Mouse (Mus musculus) CH12.LX (cell line): ENCODE measurements around the gene Nepro. TPM values are rescaled to one million over a fixed set of nuclear protein-coding genes. Genes with fewer than 3 reads are reported as not detected.

Experiments used
- DNase-seq: peaks from one replicate; pipeline ENCODE4 v3.0.0-alpha.2; 2013; ENCODE audit errors: extremely low read depth
- H3K27ac ChIP-seq: 2 replicates; pipeline ENCODE4 v1.5.1; 2012; ENCODE audit warnings: low read depth, mild to moderate bottlenecking, control low read depth, moderate library complexity; ENCODE audit not compliant: insufficient read depth
- H3K27me3 ChIP-seq: replicated peaks from 2 replicates; pipeline ENCODE3; 2012; ENCODE audit warnings: inconsistent platforms
- H3K36me3 ChIP-seq, 2 experiments: replicated peaks in 1 of 2; 2 replicates each; pipeline versions ENCODE3 to v1.6.1; 2012; ENCODE audit warnings: inconsistent platforms in 1 of 2, low read length in 1 of 2, mild to moderate bottlenecking in 1 of 2, mixed read lengths in 1 of 2, moderate library complexity in 1 of 2; ENCODE audit not compliant: control insufficient read depth in 1 of 2, insufficient read depth in 1 of 2
- H3K4me1 ChIP-seq, 2 experiments: 2 replicates each; pipeline ENCODE4 v1.6.1; 2012; ENCODE audit warnings: inconsistent platforms in 1 of 2, moderate library complexity in 1 of 2; ENCODE audit not compliant: insufficient read depth in 2 of 2, control insufficient read depth in 1 of 2
- H3K4me2 ChIP-seq: 2 replicates; pipeline ENCODE4 v1.6.1; 2012; ENCODE audit warnings: low read depth, mild to moderate bottlenecking, control low read depth; ENCODE audit not compliant: poor library complexity, insufficient read depth, severe bottlenecking
- H3K4me3 ChIP-seq, 3 experiments: fragments of 150-350 bp in 1 of 3; sonication (generic) in 1 of 3; replicated peaks in 1 of 3; 2 replicates each; pipeline versions ENCODE3 to v1.5.1; 2011 to 2012; ENCODE audit warnings: low read depth in 2 of 3, low read length in 2 of 3, mild to moderate bottlenecking in 2 of 3, moderate library complexity in 2 of 3, control low read depth in 1 of 3, improper control_type of control experiment in 1 of 3, inconsistent platforms in 1 of 3, mixed read lengths in 1 of 3; ENCODE audit not compliant: poor library complexity in 1 of 3
- H3K79me2 ChIP-seq: replicated peaks from 2 replicates; pipeline ENCODE4 v1.6.1; 2012; ENCODE audit warnings: mild to moderate bottlenecking, moderate library complexity; ENCODE audit not compliant: control insufficient read depth, poor library complexity, insufficient read depth, severe bottlenecking; ENCODE audit errors: extremely low read depth
- H3K9ac ChIP-seq: 2 replicates; pipeline ENCODE4 v1.6.1; 2012; ENCODE audit warnings: low read depth, mild to moderate bottlenecking, control low read depth, moderate library complexity; ENCODE audit not compliant: insufficient read depth
- H3K9me3 ChIP-seq: replicated peaks from 2 replicates; pipeline ENCODE3; 2012; ENCODE audit warnings: low read length, inconsistent platforms, mixed read lengths
- BHLHE40 ChIP-seq: IDR thresholded peaks from 2 replicates; pipeline ENCODE4 v1.6.1; 2011; ENCODE audit warnings: mild to moderate bottlenecking, low read depth, low read length, improper control_type of control experiment
- CHD2 ChIP-seq: IDR thresholded peaks from 2 replicates; pipeline ENCODE4 v1.6.1; 2011; ENCODE audit warnings: low read length, improper control_type of control experiment
- CTCF ChIP-seq, 2 experiments: IDR thresholded peaks in 1 of 2; conservative IDR thresholded peaks in 1 of 2; 2 replicates each; pipeline ENCODE4 v1.5.1; 2011 to 2012; ENCODE audit warnings: low read depth in 2 of 2, low read length in 2 of 2, improper control_type of control experiment in 1 of 2, inconsistent platforms in 1 of 2, mild to moderate bottlenecking in 1 of 2, moderate library complexity in 1 of 2
- ELF1 ChIP-seq: IDR thresholded peaks from 2 replicates; pipeline ENCODE4 v1.6.1; 2014; ENCODE audit warnings: low read depth, mild to moderate bottlenecking, inconsistent platforms, low read length, improper control_type of control experiment
- HCFC1 ChIP-seq: IDR thresholded peaks from 2 replicates; pipeline ENCODE4 v1.6.1; 2012; ENCODE audit warnings: low read depth, mild to moderate bottlenecking, inconsistent platforms, low read length, improper control_type of control experiment
- IRF4 ChIP-seq: IDR thresholded peaks from 2 replicates; pipeline ENCODE4 v1.6.1; 2014; ENCODE audit warnings: low read depth, mild to moderate bottlenecking, inconsistent platforms, low read length, improper control_type of control experiment
- JUN ChIP-seq: IDR thresholded peaks from 2 replicates; pipeline ENCODE4 v1.6.1; 2011; ENCODE audit warnings: low read depth, mild to moderate bottlenecking, low read length, improper control_type of control experiment, moderate library complexity; ENCODE audit not compliant: insufficient read depth
- KAT2A ChIP-seq: IDR thresholded peaks from 2 replicates; pipeline ENCODE4 v1.6.1; 2012; ENCODE audit warnings: low read length, improper control_type of control experiment, inconsistent platforms; ENCODE audit not compliant: insufficient replicate concordance
- MAX ChIP-seq: IDR thresholded peaks from 2 replicates; pipeline ENCODE4 v1.6.1; 2011; ENCODE audit warnings: low read length, improper control_type of control experiment
- MEF2A ChIP-seq: IDR thresholded peaks from 2 replicates; pipeline ENCODE4 v1.6.1; 2014; ENCODE audit warnings: low read depth, mild to moderate bottlenecking, inconsistent platforms, low read length, improper control_type of control experiment, borderline replicate concordance
- MYC ChIP-seq: IDR thresholded peaks from 2 replicates; pipeline ENCODE4 v1.6.1; 2011; ENCODE audit warnings: low read depth, mild to moderate bottlenecking, improper control_type of control experiment, low read length
- NELFE ChIP-seq: IDR thresholded peaks from 2 replicates; pipeline ENCODE4 v1.6.1; 2011; ENCODE audit warnings: low read depth, low read length, improper control_type of control experiment
- NRF1 ChIP-seq: IDR thresholded peaks from 2 replicates; pipeline ENCODE4 v1.6.1; 2014; ENCODE audit warnings: low read depth, mild to moderate bottlenecking, inconsistent platforms, low read length, improper control_type of control experiment, moderate library complexity
- PAX5 ChIP-seq: IDR thresholded peaks from 2 replicates; pipeline ENCODE4 v1.6.1; 2012; ENCODE audit warnings: low read length, inconsistent platforms, mixed read lengths
- POLR2A ChIP-seq: IDR thresholded peaks from 2 replicates; pipeline ENCODE4 v1.6.1; 2011; ENCODE audit warnings: low read depth, mild to moderate bottlenecking, improper control_type of control experiment, low read length
- POLR2AphosphoS2 ChIP-seq: IDR thresholded peaks from 2 replicates; pipeline ENCODE4 v1.6.1; 2011; ENCODE audit warnings: low read depth, low read length, improper control_type of control experiment
- RAD21 ChIP-seq: IDR thresholded peaks from 2 replicates; pipeline ENCODE4 v1.6.1; 2011; ENCODE audit warnings: low read depth, mild to moderate bottlenecking, low read length, improper control_type of control experiment, moderate library complexity
- RCOR1 ChIP-seq: conservative IDR thresholded peaks from 2 replicates; pipeline ENCODE4 v1.6.1; 2012; ENCODE audit warnings: low read depth, mild to moderate bottlenecking, inconsistent platforms, low read length, improper control_type of control experiment
- SIN3A ChIP-seq: IDR thresholded peaks from 2 replicates; pipeline ENCODE4 v1.6.1; 2012; ENCODE audit warnings: low read length, improper control_type of control experiment, inconsistent platforms
- TBP ChIP-seq: conservative IDR thresholded peaks from 2 replicates; pipeline ENCODE4 v1.6.1; 2011; ENCODE audit warnings: low read depth, low read length, improper control_type of control experiment
- TCF12 ChIP-seq: IDR thresholded peaks from 2 replicates; pipeline ENCODE4 v1.6.1; 2014; ENCODE audit warnings: low read depth, mild to moderate bottlenecking, inconsistent platforms, low read length, improper control_type of control experiment
- UBTF ChIP-seq: IDR thresholded peaks from 2 replicates; pipeline ENCODE4 v1.6.1; 2012; ENCODE audit warnings: low read depth, mild to moderate bottlenecking, inconsistent platforms, low read length, improper control_type of control experiment, moderate library complexity
- ZKSCAN1 ChIP-seq: IDR thresholded peaks from 2 replicates; pipeline ENCODE4 v1.6.1; 2012; ENCODE audit warnings: low read depth, inconsistent platforms, low read length, improper control_type of control experiment, borderline replicate concordance
- ZNF384 ChIP-seq: IDR thresholded peaks from 2 replicates; pipeline ENCODE4 v1.6.1; 2012; ENCODE audit warnings: low read depth, low read length, improper control_type of control experiment, inconsistent platforms
- dilution Hi-C: fragments of 300-500 bp; cut with MboI; formaldehyde crosslinking; loops from 2 replicates; pipeline ENCODE4 v1.14.3; 2020; ENCODE audit warnings: low sequenced_read_pairs; ENCODE audit not compliant: extremely low pct_unique_long_range_greater_than_20kb, extremely low pct_ligation_motif_present
- in situ Hi-C: fragments of 300-500 bp; cut with MboI; formaldehyde crosslinking; loops from 3 replicates; pipeline ENCODE4 v1.14.3; 2019; ENCODE audit warnings: low sequenced_read_pairs, low pct_ligation_motif_present, low pct_unique_long_range_greater_than_20kb, mixed read lengths
- polyA plus RNA-seq: library from polyadenylated mRNA; unstranded; fragments of >175 nt; gene quantifications from 2 replicates; pipeline ENCODE4 v1.2.1, GENCODE M21; 2012; ENCODE audit warnings: low read depth; ENCODE audit not compliant: insufficient read length
- total RNA-seq, 2 experiments: library from RNA; depleted of rRNA; stranded (reverse); fragments of 300-350 nt in 1 of 2; fragments of >200 nt in 1 of 2; gene quantifications; 2 replicates each; pipeline ENCODE4 v1.2.3; 2012 to 2014

Nepro gene
- total and polyA plus RNA-seq, 3 experiments: 14.0 to 35.4 (median 34.5) TPM

DNA sequence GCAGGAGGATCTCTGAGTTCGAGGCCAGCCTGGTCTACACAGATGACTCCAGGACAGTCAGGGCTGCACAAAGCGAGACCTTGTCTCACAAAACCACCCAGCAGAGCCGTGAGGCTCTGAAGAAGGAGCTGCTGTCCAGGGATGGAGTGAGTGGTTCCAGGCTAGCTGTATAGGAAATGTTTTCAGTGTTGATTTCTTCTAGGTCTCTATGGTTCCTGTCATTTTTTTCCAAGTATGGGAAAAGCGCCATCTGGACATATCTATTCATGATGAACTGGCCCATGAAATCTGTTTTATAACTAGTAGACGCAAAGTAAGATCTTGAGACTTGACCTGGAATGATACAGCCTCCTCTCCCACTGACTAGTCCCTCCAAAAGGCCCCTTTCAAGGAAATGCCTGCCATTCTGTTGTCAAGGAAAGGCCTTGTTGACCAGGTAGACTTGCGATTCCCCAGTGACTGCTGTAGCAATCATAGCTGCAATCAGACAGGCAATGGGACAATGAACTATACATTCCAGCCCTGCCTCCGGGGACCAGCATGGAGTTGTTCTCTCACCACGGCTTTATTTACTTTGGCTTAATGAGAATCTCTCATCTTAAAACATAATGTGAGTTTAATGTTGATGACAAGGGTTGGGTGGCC lies 28.8 kb upstream of the Nepro start:
- in situ Hi-C loops: no loop called here
- Histone ChIP-seq H3K4me1 (no peaks in the 10 kb centered on the region), H3K27me3 (peaks cover 1% of the 10 kb centered on the region), H3K4me2 (no peak overlapping the region), H3K9ac (no peak overlapping the region), H3K79me2 (no peaks in the 10 kb centered on the region), H3K4me3 (no peak overlapping the region), H3K36me3 (no peaks in the 10 kb centered on the region), H3K9me3 (no peaks in the 10 kb centered on the region), H3K27ac (no peak overlapping the region)
- no peak for TF ChIP-seq MAX
- TF ChIP-seq BHLHE40: no peak
- no peak for TF ChIP-seq JUN
- TF ChIP-seq ZNF384: no peak
- TF ChIP-seq PAX5: no peak
- no peak for TF ChIP-seq ELF1
- no peak for TF ChIP-seq HCFC1
- dilution Hi-C loops: no loop called here
- DNase-seq: no peak

GRCm38 (mm10) chr16:44695859-44696620 lies 28.1 kb upstream of the Nepro start:
- no peak overlapping the region for H3K4me3 ChIP-seq
- TF ChIP-seq RAD21 (no peak), UBTF (no peak), IRF4 (no peak), JUN (no peak), CHD2 (no peak), POLR2A (no peak), POLR2AphosphoS2 (no peak), KAT2A (no peak), NELFE (no peak), TCF12 (no peak), MYC (no peak), MEF2A (no peak), ZKSCAN1 (no peak), CTCF (conservative IDR thresholded peaks at IDR 0.05 in 1 of 2, IDR thresholded peaks at IDR 0.05 in 1 of 2; ENCODE audit: low read depth in 2 of 2, low read length in 2 of 2) (no peak), TBP (no peak), NRF1 (no peak), SIN3A (no peak), HCFC1 (no peak), PAX5 (no peak), RCOR1 (no peak)
- no peak for DNase-seq
- no peaks in the 10 kb centered on the region for H3K9me3 ChIP-seq
- no peak overlapping the region for H3K27ac ChIP-seq
- dilution Hi-C loops: no loop called here
- peaks cover 1% of the 10 kb centered on the region for H3K27me3 ChIP-seq
- in situ Hi-C loops: no loop called here
- H3K4me1 ChIP-seq: no peaks in the 10 kb centered on the region
- no peak overlapping the region for H3K9ac ChIP-seq
- H3K36me3 ChIP-seq: no peaks in the 10 kb centered on the region
- no peak overlapping the region for H3K4me2 ChIP-seq
- no peaks in the 10 kb centered on the region for H3K79me2 ChIP-seq
